Mouse (Mus musculus) monocyte, adult 59 days (primary cell): ENCODE results near the gene Lhpp. TPM values are rescaled to one million over a fixed set of nuclear protein-coding genes. Genes with fewer than 3 reads are reported as not detected.

ENCODE experiments used
- total RNA-seq, 2 experiments: library from RNA; stranded (reverse); gene quantifications; one replicate each; pipeline ENCODE4 v1.2.4; 2023

The Lhpp gene
- total RNA-seq: 1 to 10 TPM; 7.6 to 9.0 TPM

GRCm38 (mm10) chr7:132610468-132611318 is at the start of gene Lhpp:
Gene Lhpp (plus strand): TSS chr7:132610638.

GRCm38 (mm10) chr7:132576116-132576650 is 34.3 kb upstream of the Lhpp start, which contains the start of gene Oat:
Gene Oat (minus strand): TSS chr7:132576398.

GRCm38 (mm10) chr7:132599071-132599975 is 11.1 kb upstream of the Lhpp start, which contains the start of gene Nkx1-2:
Gene Nkx1-2 (minus strand): TSS chr7:132599637.

Other genes with a start within 250 kb of the Lhpp start
- gene Oat, start 34.2 kb upstream of the Lhpp start, total RNA-seq: 10 to 100 TPM; 53.4 to 57.7 TPM
- not detected for gene Nkx1-2, start 11.0 kb upstream of the Lhpp start, total RNA-seq
- gene Fam53b, start 203.2 kb downstream of the Lhpp start, total RNA-seq: 10 to 100 TPM; 72.4 to 73.3 TPM
- gene Eef1akmt2, start 242.0 kb downstream of the Lhpp start, total RNA-seq: 10 to 100 TPM; 14.5 to 16.9 TPM
- gene Abraxas2, start 248.6 kb downstream of the Lhpp start, total RNA-seq: 10 to 100 TPM; 44.0 to 48.0 TPM